Mouse (Mus musculus): ENCODE measurements around the gene Scg3.

GRCm38 (mm10) chr9:75645405-75645804 lies 38.5 kb downstream of the Scg3 start:
- no peak for TF ChIP-seq FLI1 (IDR thresholded peaks at IDR 0.05; ENCODE audit: low read length)
- no peak for TF ChIP-seq GATA1 (IDR thresholded peaks at IDR 0.05; ENCODE audit: borderline replicate concordance, low read length)

All from megakaryocyte, embryonic 14.5 days (primary cell).